Mouse (Mus musculus): ENCODE measurements around the gene Ptprf. TPM values are rescaled to one million over a fixed set of nuclear protein-coding genes. Genes with fewer than 3 reads are reported as not detected.

Ptprf gene
- total RNA-seq, 2 experiments from 2014 or later, result not detected

Other genes with a start within 250 kb of the Ptprf start
- 0.42 and 7.9 TPM in 2 replicates for gene St3gal3, start 156.5 kb downstream of the Ptprf start, total RNA-seq (2015; ENCODE audit: low replicate concordance)
- 2.2 and 2.6 TPM in 2 replicates for gene St3gal3, start 156.5 kb downstream of the Ptprf start, total RNA-seq (2017; ENCODE audit: low replicate concordance)
- gene Kdm4a, start 111.4 kb downstream of the Ptprf start, total RNA-seq (2015; ENCODE audit: low replicate concordance), result 21.5 and 27.2 TPM in 2 replicates
- gene Kdm4a, start 111.4 kb downstream of the Ptprf start, total RNA-seq (2017; ENCODE audit: low replicate concordance), result 56.9 and 76.8 TPM in 2 replicates
- gene Szt2, start 117.9 kb upstream of the Ptprf start, total RNA-seq (2015; ENCODE audit: low replicate concordance), result 13.3 and 14.2 TPM in 2 replicates
- gene Szt2, start 117.9 kb upstream of the Ptprf start, total RNA-seq (2017; ENCODE audit: low replicate concordance), result 14.1 and 21.6 TPM in 2 replicates
- gene Med8, start 117.9 kb upstream of the Ptprf start, total RNA-seq (2015; ENCODE audit: low replicate concordance), result 30.0 and 32.2 TPM in 2 replicates
- gene Med8, start 117.9 kb upstream of the Ptprf start, total RNA-seq (2017; ENCODE audit: low replicate concordance), result 37.6 and 66.2 TPM in 2 replicates
- 15.2 and 35.9 TPM in 2 replicates for gene Elovl1, start 136.7 kb upstream of the Ptprf start, total RNA-seq (2015; ENCODE audit: low replicate concordance)
- gene Elovl1, start 136.7 kb upstream of the Ptprf start, total RNA-seq (2017; ENCODE audit: low replicate concordance), result 21.7 and 22.0 TPM in 2 replicates
- gene Cdc20, start 145.9 kb upstream of the Ptprf start, total RNA-seq (2015; ENCODE audit: low replicate concordance), result 25.1 and 32.5 TPM in 2 replicates
- 30.8 and 46.6 TPM in 2 replicates for gene Cdc20, start 145.9 kb upstream of the Ptprf start, total RNA-seq (2017; ENCODE audit: low replicate concordance)
- gene Mpl, start 166.1 kb upstream of the Ptprf start, total RNA-seq (2015; ENCODE audit: low replicate concordance), result 3.6 TPM in 1 of 2 replicates, not detected in the other
- 1.1 TPM in 1 of 2 replicates, not detected in the other for gene Mpl, start 166.1 kb upstream of the Ptprf start, total RNA-seq (2017; ENCODE audit: low replicate concordance)
- not detected in 2 replicates for gene Tie1, start 198.7 kb upstream of the Ptprf start, total RNA-seq (2015; ENCODE audit: low replicate concordance)
- gene Tie1, start 198.7 kb upstream of the Ptprf start, total RNA-seq (2017; ENCODE audit: low replicate concordance), result 0.85 TPM in 1 of 2 replicates, not detected in the other
- not detected in 2 replicates for gene 2610528J11Rik, start 235.6 kb upstream of the Ptprf start, total RNA-seq (2015; ENCODE audit: low replicate concordance)
- gene 2610528J11Rik, start 235.6 kb upstream of the Ptprf start, total RNA-seq (2017; ENCODE audit: low replicate concordance), result not detected in 2 replicates

Data from erythroblast, adult 5-6 weeks (primary cell).